Mouse (Mus musculus) layer of hippocampus, adult 9-10 months (tissue): ENCODE measurements around the gene Mtmr3.

Source experiments
- DNase-seq: peaks from one replicate; pipeline ENCODE4 v3.0.0; 2022; ENCODE audit warnings: low spot score

The Mtmr3 gene

GRCm38 (mm10) chr11:4518981-4519380 lies 75.7 kb downstream of the Mtmr3 start:
- DNase-seq, result no peak

- DNase-seq, result no peak
These were observed 87.2 kb downstream of the Mtmr3 start for GRCm38 (mm10) chr11:4507421-4507820.

DNA sequence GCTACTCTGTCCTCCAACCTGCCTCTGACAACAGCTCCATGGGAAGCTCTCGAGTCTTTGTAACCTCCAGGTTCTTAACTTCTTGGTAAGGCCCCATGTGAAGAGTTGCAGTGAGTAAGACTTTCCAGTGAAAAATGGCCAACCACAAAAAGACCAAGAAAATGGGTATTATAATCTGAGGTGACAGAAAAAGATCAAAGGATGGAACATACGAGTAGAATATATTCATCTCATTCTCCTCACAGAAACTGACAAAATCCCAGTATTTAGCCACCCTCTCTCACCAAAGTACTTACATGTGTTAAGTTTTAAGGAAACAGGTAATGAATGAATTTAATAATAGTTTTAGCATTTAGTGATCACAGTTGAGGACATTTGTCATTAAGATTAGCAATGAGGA lies 88.2 kb downstream of the Mtmr3 start:
- no peak for DNase-seq

DNA sequence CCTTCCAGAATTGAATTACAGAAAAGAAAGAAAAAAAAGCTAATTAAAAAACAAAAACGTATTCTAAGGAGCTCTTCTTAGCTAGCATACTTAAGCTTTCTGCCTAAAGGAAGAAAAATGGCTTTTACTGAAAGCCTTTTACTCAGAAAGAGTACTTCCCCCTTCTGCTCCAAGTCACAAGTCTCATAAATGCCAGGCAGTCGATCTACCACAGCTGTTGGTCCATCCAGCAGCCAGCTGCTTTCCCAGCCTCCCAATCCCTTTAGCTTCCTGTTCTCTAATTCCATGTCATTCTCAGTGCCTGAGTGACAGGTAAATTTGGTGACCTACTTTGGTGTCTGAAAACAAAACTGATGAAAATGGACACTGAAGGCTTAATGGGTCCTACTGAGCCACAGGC lies 92.5 kb downstream of the Mtmr3 start:
- DNase-seq, result no peak

DNA sequence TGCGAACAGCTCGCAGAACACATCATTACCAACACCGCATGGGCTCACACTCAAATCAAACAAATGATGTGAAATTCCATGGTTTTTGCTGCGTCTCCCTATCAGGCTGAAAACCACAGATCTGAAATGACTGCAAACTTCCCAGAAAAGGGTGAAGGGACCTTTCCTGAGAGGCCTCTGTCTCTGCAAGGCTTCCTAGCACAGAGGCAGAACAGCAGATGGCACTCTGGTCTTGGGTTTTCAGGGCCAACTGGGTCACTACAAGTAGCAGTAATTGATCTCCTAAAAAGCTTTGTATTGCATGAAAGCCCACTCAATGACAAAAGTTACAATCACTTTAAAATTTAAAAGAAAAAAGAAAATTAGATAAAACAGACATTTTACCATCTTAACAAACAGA lies 93.8 kb downstream of the Mtmr3 start:
- DNase-seq, result no peak

- DNase-seq, result no peak
These were observed 94.4 kb downstream of the Mtmr3 start for GRCm38 (mm10) chr11:4500261-4500660.

GRCm38 (mm10) chr11:4499456-4499855 lies 95.2 kb downstream of the Mtmr3 start:
- no peak for DNase-seq

GRCm38 (mm10) chr11:4498774-4499173 lies 95.9 kb downstream of the Mtmr3 start:
- no peak for DNase-seq

GRCm38 (mm10) chr11:4497501-4498118 lies 97.1 kb downstream of the Mtmr3 start:
- DNase-seq, result no peak

DNA sequence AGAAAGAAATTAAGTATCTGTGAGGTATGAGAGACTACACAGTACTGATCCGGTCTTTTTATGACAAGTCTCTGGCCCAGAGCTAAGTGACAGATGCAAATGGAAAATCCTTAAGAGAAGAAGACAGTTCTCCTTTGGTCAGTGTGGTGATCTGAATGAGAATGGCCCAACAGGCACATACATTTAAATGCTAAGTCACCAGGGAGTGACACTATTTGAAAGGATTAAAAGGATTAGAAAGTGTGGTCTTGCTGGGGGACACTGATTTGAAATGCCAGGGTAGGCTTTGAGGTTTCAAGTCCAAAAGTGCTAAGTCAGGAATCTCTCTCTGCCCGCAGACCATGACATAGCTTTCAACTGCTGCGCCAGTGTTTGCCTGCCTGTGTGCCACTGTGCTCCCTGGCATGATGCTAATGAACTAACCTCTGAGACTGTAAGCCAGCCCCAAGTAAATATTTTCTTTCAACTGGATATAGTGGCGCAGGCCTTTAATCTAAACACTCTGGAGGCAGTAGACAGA lies 99.6 kb downstream of the Mtmr3 start:
- DNase-seq, result no peak

GRCm38 (mm10) chr11:4489207-4489606 lies 105.5 kb downstream of the Mtmr3 start:
- no peak for DNase-seq

DNA sequence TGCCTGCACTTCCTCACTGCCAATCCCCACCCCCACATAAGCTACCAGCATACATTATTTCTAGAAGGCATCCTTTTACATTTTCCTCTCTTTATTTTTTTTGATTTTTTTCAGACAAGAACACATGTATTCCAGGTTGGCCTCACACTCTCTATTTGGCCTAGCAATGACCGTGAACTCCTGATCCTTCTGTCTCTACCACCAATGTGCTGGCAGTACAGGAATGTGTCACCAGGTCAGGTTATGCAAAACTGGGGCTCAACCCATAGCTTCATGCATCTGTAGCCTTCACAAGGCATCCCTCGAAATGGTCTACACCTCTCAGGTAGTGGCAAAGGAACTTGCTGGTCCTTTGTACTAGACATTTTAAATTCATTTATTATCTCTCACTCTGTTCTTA lies 105.9 kb downstream of the Mtmr3 start:
- no peak for DNase-seq

DNA sequence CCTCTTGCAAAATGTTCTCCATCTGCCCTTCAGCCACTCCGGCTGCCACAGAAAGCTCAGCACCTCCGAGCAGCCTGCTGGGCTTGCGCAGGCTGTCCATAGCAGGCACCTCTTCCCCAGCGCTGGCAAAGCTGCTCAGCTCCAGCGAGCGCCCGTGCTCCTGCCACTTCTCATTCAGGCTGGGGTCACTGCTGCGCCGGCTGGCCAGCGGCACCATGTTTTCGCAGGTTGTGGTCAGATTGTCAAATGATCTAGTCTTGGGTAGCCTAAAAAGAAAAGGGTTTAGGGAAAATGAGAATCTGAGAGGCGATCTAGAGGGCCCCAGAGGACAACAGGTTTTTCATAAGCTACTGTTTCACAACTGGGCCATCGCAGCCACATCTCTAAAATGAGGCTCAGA lies 106.3 kb downstream of the Mtmr3 start:
- no peak for DNase-seq

GRCm38 (mm10) chr11:4487401-4487965 lies 107.2 kb downstream of the Mtmr3 start:
- no peak for DNase-seq

GRCm38 (mm10) chr11:4484541-4484940 lies 110.1 kb downstream of the Mtmr3 start:
- DNase-seq, result no peak

DNA sequence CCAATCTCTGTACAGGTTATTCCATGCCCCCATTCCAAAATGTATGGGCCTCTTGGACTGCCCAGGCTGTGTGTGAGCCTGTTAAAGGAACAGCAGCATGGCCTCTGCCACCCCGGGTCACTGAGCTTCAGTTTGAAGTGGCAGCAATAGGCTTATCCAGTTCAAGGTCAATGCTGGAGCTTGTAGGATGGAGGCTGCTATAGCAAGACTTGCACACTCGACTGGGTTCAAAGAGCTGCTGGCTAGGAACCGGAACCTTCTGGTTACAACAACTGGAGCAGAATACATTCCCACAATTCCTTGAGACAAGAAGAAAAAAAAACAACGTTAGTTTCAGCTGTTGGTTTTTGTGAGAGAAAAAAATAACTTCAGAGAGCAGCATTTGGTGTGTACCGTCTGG lies 112.0 kb downstream of the Mtmr3 start:
- DNase-seq, result no peak

DNA sequence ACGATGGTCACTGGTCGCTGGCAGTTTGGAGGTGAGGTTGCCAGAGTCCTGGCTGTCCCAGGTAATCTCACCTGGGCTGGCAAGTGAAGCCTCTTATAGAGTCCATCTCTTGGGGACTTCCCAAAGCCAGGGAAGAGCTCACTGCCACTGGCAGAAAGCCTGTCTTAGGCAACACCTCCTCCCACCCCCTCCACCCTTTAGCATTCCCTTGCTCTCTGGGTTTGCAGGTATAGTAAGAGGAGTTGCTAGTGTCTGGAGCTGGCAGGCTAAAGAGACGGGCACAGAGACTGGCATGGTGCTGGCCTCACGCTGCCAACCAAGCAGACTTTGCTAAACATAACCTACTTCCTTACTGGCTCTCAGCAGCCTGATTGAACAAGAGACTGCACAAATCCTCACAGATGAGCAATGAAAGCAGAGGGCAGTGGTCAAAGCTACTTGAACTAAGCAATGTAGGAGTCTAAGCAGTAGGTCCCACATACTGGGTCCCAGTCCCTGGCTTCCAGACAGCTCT lies 118.4 kb downstream of the Mtmr3 start:
- DNase-seq, result no peak

DNA sequence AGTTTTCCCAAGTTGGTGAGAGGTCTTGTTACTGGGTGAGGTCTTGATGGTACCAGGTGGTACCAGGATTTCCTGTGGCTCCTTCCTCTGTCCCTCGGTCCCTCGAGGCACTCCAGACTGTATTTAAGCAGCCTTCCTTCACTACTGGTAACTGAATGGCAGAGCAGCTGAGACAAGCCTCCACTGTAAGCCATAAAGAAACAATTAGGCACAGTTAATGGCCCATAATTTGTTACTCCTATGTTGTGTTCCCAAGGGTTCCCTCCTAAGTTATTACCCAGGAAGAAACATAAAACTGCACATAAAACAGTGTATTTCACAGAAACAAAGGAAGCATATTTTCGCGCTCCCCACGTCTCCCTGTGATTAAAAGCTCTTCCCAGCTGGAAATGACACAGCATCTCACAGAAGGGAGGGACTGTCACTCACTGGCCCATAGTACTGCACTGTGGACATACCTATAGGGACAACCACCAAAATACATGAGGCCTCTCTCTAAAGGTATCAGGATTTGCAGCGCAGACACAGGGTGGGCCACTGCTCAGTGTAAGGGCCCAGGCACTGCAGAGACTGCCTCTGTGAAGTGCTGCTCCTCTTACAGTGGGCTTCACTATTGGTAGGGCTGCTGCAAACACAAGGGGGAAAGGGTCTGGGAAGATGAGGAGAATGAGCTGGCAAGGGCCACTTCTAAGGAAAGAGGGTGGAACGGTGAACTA lies 122.0 kb downstream of the Mtmr3 start:
- no peak for DNase-seq

- DNase-seq, result no peak
These were observed 122.9 kb downstream of the Mtmr3 start for GRCm38 (mm10) chr11:4471734-4472133.

DNA sequence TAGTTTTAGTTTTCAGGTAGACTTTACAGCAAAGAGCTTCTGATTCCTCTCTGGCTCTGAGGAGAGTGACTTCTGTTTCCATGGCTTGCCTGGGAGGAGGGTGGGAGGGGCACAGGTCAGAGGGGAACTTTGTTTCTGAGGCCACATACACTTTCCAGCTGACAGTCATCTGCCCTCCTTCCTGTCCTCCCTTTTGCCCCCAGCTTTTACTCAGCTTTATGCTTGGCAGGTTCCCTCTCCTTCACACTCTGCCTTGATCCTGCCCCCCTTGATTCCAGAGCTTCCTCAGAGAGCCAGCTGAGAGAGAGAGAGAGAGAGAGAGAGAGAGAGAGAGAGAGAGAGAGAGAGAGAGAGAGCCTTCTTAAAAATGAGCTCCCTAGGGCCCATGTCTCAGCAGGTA lies 123.4 kb downstream of the Mtmr3 start:
- no peak for DNase-seq

GRCm38 (mm10) chr11:4469091-4469490 lies 125.6 kb downstream of the Mtmr3 start:
- no peak for DNase-seq

DNA sequence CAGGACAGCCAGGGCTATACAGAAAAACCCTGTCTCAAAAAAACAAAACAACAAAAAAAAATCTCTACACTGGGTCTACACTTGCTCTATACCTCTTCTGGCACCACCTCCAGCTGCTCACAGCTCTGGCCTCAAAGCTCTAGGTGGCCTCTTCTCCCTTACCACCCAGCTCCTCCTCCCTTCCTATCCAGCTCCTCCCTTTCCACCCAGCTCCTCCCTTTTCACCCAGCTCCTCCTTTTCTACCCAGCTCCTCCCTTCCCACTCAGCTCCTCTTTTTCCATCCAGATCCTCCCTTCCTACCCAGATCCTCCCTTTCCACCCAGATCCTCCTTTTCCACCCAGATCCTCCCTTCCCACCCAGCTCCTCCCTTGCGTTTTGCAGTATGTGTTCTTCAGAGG lies 127.2 kb downstream of the Mtmr3 start:
- DNase-seq, result no peak

DNA sequence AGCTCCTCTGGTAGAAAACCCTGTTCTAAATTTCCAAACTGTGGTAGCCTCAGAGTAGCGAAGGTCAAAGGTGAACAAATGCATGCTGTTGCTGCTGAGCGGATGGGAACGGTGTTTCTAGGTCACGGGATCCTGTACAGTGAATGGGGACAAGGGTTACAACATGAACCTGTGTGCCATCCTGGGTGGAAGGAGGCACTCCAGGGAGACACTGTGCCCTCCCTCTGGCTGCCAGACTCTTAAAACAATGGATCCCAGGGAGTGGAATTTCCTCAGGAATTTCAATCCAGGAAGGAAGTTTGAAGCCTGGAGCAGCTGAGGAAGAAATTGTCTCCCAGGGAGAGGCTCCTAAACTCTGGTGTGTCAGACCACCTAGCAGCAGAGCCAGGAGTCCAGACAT lies 128.5 kb downstream of the Mtmr3 start:
- DNase-seq, result no peak
